Mouse (Mus musculus) myocyte (in vitro differentiated cells): Measurements from ENCODE around the gene Arhgap20. TPM values are rescaled to one million over a fixed set of nuclear protein-coding genes. Genes with fewer than 3 reads are reported as not detected.
A peak's percentile ranks its signal among the peaks of the same experiment; 100 is the strongest.

Experiments
- H3K27me3 ChIP-seq: one replicate; pipeline ENCODE4 v1.6.1; 2011; ENCODE audit not compliant: control insufficient read depth, insufficient read depth, insufficient read length
- H3K36me3 ChIP-seq: one replicate; pipeline ENCODE4 v1.6.1; 2011; ENCODE audit not compliant: control insufficient read depth, insufficient read depth
- H3K4me2 ChIP-seq: one replicate; pipeline ENCODE4 v1.6.1; 2011; ENCODE audit warnings: low read depth, control low read depth
- H3K4me3 ChIP-seq: one replicate; pipeline ENCODE4 v1.5.1; 2011; ENCODE audit warnings: mild to moderate bottlenecking, control low read depth, moderate library complexity
- H3K79me2 ChIP-seq: one replicate; pipeline ENCODE4 v1.6.1; 2011; ENCODE audit not compliant: control insufficient read depth, insufficient read depth
- H3ac ChIP-seq: one replicate; pipeline ENCODE4 v1.6.1; 2011; ENCODE audit not compliant: control insufficient read depth, insufficient read length
- CEBPB ChIP-seq: IDR thresholded peaks from 2 replicates; pipeline ENCODE4 v1.6.1; 2011; ENCODE audit warnings: mild to moderate bottlenecking, moderate library complexity; ENCODE audit not compliant: poor library complexity, insufficient read depth, severe bottlenecking
- E2F4 ChIP-seq: IDR thresholded peaks from one replicate; pipeline ENCODE4 v1.6.1; 2011; ENCODE audit warnings: mild to moderate bottlenecking, control low read depth, moderate library complexity; ENCODE audit not compliant: insufficient read depth
- MAX ChIP-seq: IDR thresholded peaks from one replicate; pipeline ENCODE4 v1.6.1; 2011; ENCODE audit warnings: low read depth, mild to moderate bottlenecking, control low read depth
- MYOD1 ChIP-seq, 3 experiments: IDR thresholded peaks; one replicate each; pipeline ENCODE4 v1.6.1; 2011; ENCODE audit warnings: control low read depth in 2 of 3, low read depth in 2 of 3, mild to moderate bottlenecking in 2 of 3, moderate library complexity in 1 of 3; ENCODE audit not compliant: insufficient read length in 2 of 3, control insufficient read depth in 1 of 3
- MYOG ChIP-seq, 3 experiments: IDR thresholded peaks; one replicate each; pipeline ENCODE4 v1.6.1; 2011; ENCODE audit warnings: control low read depth in 2 of 3, low read depth in 2 of 3, mild to moderate bottlenecking in 2 of 3; ENCODE audit not compliant: insufficient read length in 2 of 3, control insufficient read depth in 1 of 3, insufficient read depth in 1 of 3
- POLR2A ChIP-seq: IDR thresholded peaks from one replicate; pipeline ENCODE4 v1.6.1; 2011; ENCODE audit warnings: low read depth, mild to moderate bottlenecking, control low read depth, moderate library complexity; ENCODE audit not compliant: insufficient read length
- POLR2AphosphoS2 ChIP-seq: IDR thresholded peaks from one replicate; pipeline ENCODE4 v1.6.1; 2011; ENCODE audit warnings: low read depth, control low read depth; ENCODE audit not compliant: insufficient read length
- REST ChIP-seq: IDR thresholded peaks from one replicate; pipeline ENCODE4 v1.6.1; 2011; ENCODE audit warnings: mild to moderate bottlenecking, control low read depth, moderate library complexity; ENCODE audit not compliant: insufficient read depth, insufficient read length
- SRF ChIP-seq: IDR thresholded peaks from one replicate; pipeline ENCODE4 v1.6.1; 2011; ENCODE audit warnings: low read depth; ENCODE audit not compliant: control insufficient read depth, insufficient read length
- TCF12 ChIP-seq: IDR thresholded peaks from one replicate; pipeline ENCODE4 v1.6.1; 2011; ENCODE audit warnings: mild to moderate bottlenecking, control low read depth; ENCODE audit not compliant: poor library complexity, insufficient read depth, severe bottlenecking
- TCF3 ChIP-seq: IDR thresholded peaks from one replicate; pipeline ENCODE4 v1.6.1; 2011; ENCODE audit warnings: low read depth, control low read depth; ENCODE audit not compliant: insufficient read length
- USF1 ChIP-seq: IDR thresholded peaks from one replicate; pipeline ENCODE4 v1.6.1; 2011; ENCODE audit warnings: low read depth, mild to moderate bottlenecking, control low read depth, moderate library complexity
- polyA plus RNA-seq: library from polyadenylated mRNA; unstranded; fragments of >200 nt; fragmentation: generic; extraction: Trizol; gene quantifications from one replicate; pipeline ENCODE4 v1.2.1, GENCODE M21; 2012; ENCODE audit warnings: missing spikeins

Gene Arhgap20
- polyA plus RNA-seq, result 0.02 TPM

DNA sequence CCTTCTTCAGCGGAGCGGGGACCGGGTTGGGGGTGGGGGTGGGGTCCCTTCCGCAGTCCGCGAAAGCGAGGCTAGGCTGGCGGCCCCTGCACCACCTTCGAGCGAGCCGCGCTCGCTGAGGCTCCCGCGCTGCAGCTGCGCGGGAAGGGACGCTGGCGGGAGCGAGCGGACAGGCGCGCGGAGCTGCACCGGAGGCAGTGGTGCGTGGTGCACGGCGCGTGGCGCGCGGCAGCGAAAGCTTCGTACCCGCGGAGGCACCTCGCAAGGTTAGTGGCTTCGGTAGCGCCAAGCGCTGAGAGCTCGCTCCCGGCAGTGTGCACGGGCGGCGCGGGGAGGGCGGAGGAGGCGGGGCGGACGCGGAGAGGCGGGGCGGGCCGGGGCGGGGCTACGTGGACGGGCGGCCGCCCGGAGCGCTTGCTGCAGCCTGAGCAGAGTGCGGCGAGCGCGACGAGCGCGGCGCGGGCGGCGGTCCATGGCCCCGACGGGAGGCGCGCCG, at the start of gene Arhgap20:
Gene Arhgap20, plus strand, starts transcription at position 417 of the 496 bp plus-strand sequence.
- H3K27me3 ChIP-seq, result peaks cover 29% of the 10 kb centered on the region

DNA sequence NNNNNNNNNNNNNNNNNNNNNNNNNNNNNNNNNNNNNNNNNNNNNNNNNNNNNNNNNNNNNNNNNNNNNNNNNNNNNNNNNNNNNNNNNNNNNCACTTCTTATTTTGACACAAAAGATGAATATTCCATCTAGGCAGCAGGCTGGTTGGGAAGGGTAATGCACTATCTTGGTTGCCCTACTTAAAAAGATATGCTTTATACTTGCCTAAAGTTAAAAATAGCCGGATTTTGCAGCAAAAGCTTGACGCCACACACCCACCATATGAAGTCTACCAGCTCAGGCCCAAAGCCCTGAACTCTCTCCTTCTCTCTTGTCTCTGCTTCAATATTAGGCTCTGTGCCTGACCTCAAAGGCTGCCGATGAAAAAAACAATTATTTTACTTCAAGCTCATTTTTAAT, 46.3 kb upstream of the Arhgap20 start:
- H3K79me2 ChIP-seq, result no peaks in the 10 kb centered on the region
- no peak overlapping the region for H3ac ChIP-seq
- H3K27me3 ChIP-seq, result no peaks in the 10 kb centered on the region
- H3K4me3 ChIP-seq, result no peak overlapping the region
- H3K4me2 ChIP-seq, result no peak overlapping the region
- no peaks in the 10 kb centered on the region for H3K36me3 ChIP-seq
- TF ChIP-seq MYOD1 (IDR thresholded peaks at IDR 0.05; ENCODE audit: control insufficient read depth in 1 of 3, insufficient read length in 2 of 3, low read depth in 2 of 3), result no peak
- no peak for TF ChIP-seq E2F4
- no peak for TF ChIP-seq SRF

More for the DNA sequence above, at the start of gene Arhgap20:
- no peak for TF ChIP-seq SRF
- TF ChIP-seq MAX, result no peak
- no peak for TF ChIP-seq CEBPB
- no peak for TF ChIP-seq MYOD1 (IDR thresholded peaks at IDR 0.05; ENCODE audit: control insufficient read depth in 1 of 3, insufficient read length in 2 of 3, low read depth in 2 of 3)
- no peak for TF ChIP-seq TCF12
- no peak for TF ChIP-seq MYOG (IDR thresholded peaks at IDR 0.05; ENCODE audit: control insufficient read depth in 1 of 3, insufficient read depth in 1 of 3, insufficient read length in 2 of 3, low read depth in 2 of 3)
- TF ChIP-seq POLR2A, result no peak
- no peak for TF ChIP-seq TCF3
- TF ChIP-seq POLR2AphosphoS2, result no peak
- no peak for TF ChIP-seq USF1
- no peak for TF ChIP-seq REST
- no peak for TF ChIP-seq E2F4
- H3K4me3 ChIP-seq, result no peak within 1 kb of the TSS
- no peaks in the 10 kb centered on the region for H3K36me3 ChIP-seq
- H3K4me2 ChIP-seq, result peak within 1 kb of the TSS; percentile 52
- no peaks in the 10 kb centered on the region for H3K79me2 ChIP-seq
- H3ac ChIP-seq, result peak within 1 kb of the TSS; percentile 11

- H3ac ChIP-seq, result no peak overlapping the region
- H3K36me3 ChIP-seq, result no peaks in the 10 kb centered on the region
- no peak overlapping the region for H3K4me2 ChIP-seq
- H3K79me2 ChIP-seq, result no peaks in the 10 kb centered on the region
- no peak for TF ChIP-seq MAX
- TF ChIP-seq USF1, result no peak
- TF ChIP-seq MYOD1 (IDR thresholded peaks at IDR 0.05; ENCODE audit: control insufficient read depth in 1 of 3, insufficient read length in 2 of 3, low read depth in 2 of 3), result no peak
- no peak for TF ChIP-seq E2F4
- no peak for TF ChIP-seq REST
- no peak for TF ChIP-seq CEBPB
- no peak for TF ChIP-seq POLR2AphosphoS2
- no peak for TF ChIP-seq SRF
- no peak overlapping the region for H3K4me3 ChIP-seq
- no peaks in the 10 kb centered on the region for H3K27me3 ChIP-seq
These were observed 37.2 kb upstream of the Arhgap20 start for GRCm38 (mm10) chr9:51727960-51728359.

DNA sequence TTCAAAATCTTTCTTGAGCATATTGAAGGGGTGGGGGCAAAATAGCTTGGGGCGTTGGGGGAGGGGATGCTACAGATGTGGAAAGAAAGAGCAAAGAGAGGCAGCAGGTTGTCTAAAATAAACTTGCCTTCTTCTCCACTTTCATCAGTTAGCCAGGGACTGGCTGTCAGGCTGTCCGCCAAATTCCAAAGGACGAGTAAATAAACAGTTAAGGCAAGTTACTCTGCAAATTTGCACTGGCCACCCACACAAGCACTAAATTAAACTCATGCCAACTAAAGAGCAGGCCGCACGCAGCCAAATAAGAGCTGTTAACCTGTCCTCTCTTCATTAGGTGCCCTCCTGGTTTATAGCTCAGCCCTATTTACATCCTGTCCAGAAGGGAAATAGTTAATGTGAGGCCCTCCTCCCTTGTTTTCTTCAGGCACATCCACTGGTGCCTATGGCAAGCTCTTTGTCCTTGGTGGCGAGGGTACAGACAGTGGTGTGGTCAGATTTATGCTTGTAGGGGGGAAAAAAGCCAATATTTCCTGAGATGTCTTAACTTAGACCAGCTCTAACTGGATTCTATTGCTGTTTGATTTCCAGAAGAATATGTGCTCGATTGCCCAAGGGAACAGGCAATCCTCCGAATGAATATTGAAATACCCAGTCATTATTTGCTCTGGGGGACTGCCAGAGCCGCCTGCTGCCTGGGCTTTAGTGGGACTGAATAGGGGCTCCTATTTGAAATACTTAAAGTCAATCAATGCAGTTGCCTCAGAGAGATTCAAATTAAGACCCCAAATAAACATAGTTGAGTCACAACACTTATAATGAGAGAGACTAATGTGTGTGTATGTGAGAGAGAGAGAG, 29.7 kb upstream of the Arhgap20 start:
- H3ac ChIP-seq, result no peak overlapping the region
- no peak overlapping the region for H3K4me3 ChIP-seq
- no peaks in the 10 kb centered on the region for H3K27me3 ChIP-seq
- H3K4me2 ChIP-seq, result no peak overlapping the region
- TF ChIP-seq MYOD1 (IDR thresholded peaks at IDR 0.05; ENCODE audit: control insufficient read depth in 1 of 3, insufficient read length in 2 of 3, low read depth in 2 of 3) (no peak), CEBPB (no peak), SRF (no peak), MAX (no peak), TCF3 (no peak), TCF12 (no peak), REST (no peak), POLR2A (no peak), E2F4 (no peak), MYOG (IDR thresholded peaks at IDR 0.05; ENCODE audit: control insufficient read depth in 1 of 3, insufficient read depth in 1 of 3, insufficient read length in 2 of 3, low read depth in 2 of 3) (no peak), USF1 (no peak), POLR2AphosphoS2 (no peak)
- no peaks in the 10 kb centered on the region for H3K79me2 ChIP-seq
- no peaks in the 10 kb centered on the region for H3K36me3 ChIP-seq
